ENCODE assay signal across 10 mouse cellular contexts in the genomic region with DNA sequence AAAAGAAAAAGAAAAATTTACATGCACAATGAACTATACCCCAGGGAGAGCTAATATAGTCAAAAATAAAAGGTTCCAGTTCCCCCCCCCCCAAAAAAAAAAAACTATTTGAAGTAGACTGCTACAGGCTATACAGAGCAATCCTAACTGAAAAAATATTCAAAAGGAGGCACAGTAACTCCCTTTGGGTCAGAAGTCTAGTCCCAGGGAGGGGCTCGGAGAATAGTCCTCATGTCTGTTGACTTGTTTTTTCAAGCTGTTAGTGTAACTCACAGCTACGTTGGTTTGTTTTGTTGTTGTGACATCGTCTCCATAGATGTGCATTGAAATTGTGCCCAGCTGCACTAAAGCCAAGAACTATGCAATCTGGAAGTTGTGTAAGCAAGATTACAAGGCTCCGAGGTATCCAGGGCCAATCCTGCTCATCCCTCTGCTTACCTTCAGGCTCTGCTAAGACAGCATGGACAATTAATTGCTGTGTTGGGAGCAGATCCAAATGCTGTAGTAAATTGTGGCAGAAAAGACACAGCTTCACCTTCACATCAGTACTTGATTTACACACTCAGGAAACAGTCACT.
DNase-seq lines count a peak whose midpoint lies in the region; ATAC-seq and TF ChIP-seq lines count a peak whose summit lies in the region.
"Had no signal": no experiment of that assay in that cellular context is flagged by ENCODE, and none has a peak within 500 bp of the region (broad histone marks: within the 10 kb centered on the region; RNA-seq: fewer than 3 reads in every experiment).

No protein-coding gene starts in this region.

- no peak for ATAC-seq in cerebellum, adult (ENCODE audit: insufficient number of reproducible peaks, low FRiP score, low TSS enrichment)

- no peak overlapping the region for H3K4me3 ChIP-seq in gastrocnemius, adult 2 months
- no peak overlapping the region for H3K4me3 ChIP-seq in lung, adult 2 months (replicated peaks; ENCODE audit: extremely low read depth, low read depth, low read length)
- H3K4me3 ChIP-seq: liver, embryonic 13.5 days had no signal

- peak; percentile 5 for DNase-seq in testis, postnatal 14 days (ENCODE audit: low spot score)
- DNase-seq in testis, postnatal 10 days (ENCODE audit: low spot score), result no peak
- DNase-seq in gastrocnemius, adult 2 months, result peak; percentile 38
- peak; percentile 6 for DNase-seq in lung, adult 2 months
- DNase-seq in cerebellum, postnatal 25 days, result no peak
- DNase-seq in spleen, adult 12 weeks (ENCODE audit: low spot score), result no peak
- DNase-seq: cerebellum, postnatal 36 days; layer of hippocampus, postnatal 36 days; liver, embryonic 13.5 days had no signal

- 61% methylated on average over 4 of the region's 4 CpGs for WGBS in lung, adult 2 months

- no peaks in the 10 kb centered on the region; the same call in 1 of the 2 replicates for H3K4me1 ChIP-seq in lung, adult 2 months (ENCODE audit: control insufficient read depth, insufficient read depth, low read length)
- H3K4me1 ChIP-seq: liver, embryonic 13.5 days had no signal

- intact Hi-C loops in gastrocnemius, adult 2 months (cut with DNase I), result no loop called here

- no peak for TF ChIP-seq CTCF in gastrocnemius, adult 2 months (IDR thresholded peaks at IDR 0.05)
- TF ChIP-seq CTCF in lung, adult 2 months (IDR thresholded peaks at IDR 0.05; ENCODE audit: insufficient read depth, low read length), result no peak

- TF ChIP-seq POLR2A in lung, adult 2 months (IDR thresholded peaks at IDR 0.05; ENCODE audit: borderline replicate concordance, extremely low read depth, low read depth, low read length), result no peak

- H3K27ac ChIP-seq in gastrocnemius, adult 2 months, result no peak overlapping the region
- H3K27ac ChIP-seq: liver, embryonic 13.5 days had no signal

Comparison
In these comparisons a context has a peak if more than half of its experiments do, and no peak if none do; other contexts are left out.
1. DNase-seq: peak in testis, postnatal 14 days (single experiment), gastrocnemius, adult 2 months (single experiment) and lung, adult 2 months (single experiment); none in testis, postnatal 10 days (single experiment), cerebellum, postnatal 25 days (0 of 2) and spleen, adult 12 weeks (single experiment).